Mouse (Mus musculus) gastrocnemius, postnatal 10 days (tissue): Measurements from ENCODE around the gene Ear2. TPM values are rescaled to one million over a fixed set of nuclear protein-coding genes. Genes with fewer than 3 reads are reported as not detected.
"Not testable (repeated sequence)": the region's sequence is repeated elsewhere in the genome, so short reads cannot be mapped to it uniquely, and the experiment has no call there.

Experiments
- DNase-seq: peaks from one replicate; pipeline ENCODE4 v3.0.0; 2021; ENCODE audit warnings: mixed read lengths
- long read RNA-seq, 2 experiments: library from polyadenylated mRNA; stranded (forward); transcript quantifications; one replicate each; pipeline ENCODE4 v2.0.0; 2021
- total RNA-seq, 2 experiments: library from RNA; stranded (reverse); gene quantifications; 2 replicates each; pipeline ENCODE4 v1.2.3; 2021

The Ear2 gene
- 1 to 10 TPM in 1 of 2 experiments, under 1 TPM in 1; 0.70 to 1.2 TPM for total RNA-seq
- long read RNA-seq, experiment 1, result 0 reads
- long read RNA-seq, experiment 2, partial matches to known transcripts, result 0 of 1 reads
- long read RNA-seq, experiment 2, other reads (novel, unspliced or antisense), result 0 of 1 reads

DNA sequence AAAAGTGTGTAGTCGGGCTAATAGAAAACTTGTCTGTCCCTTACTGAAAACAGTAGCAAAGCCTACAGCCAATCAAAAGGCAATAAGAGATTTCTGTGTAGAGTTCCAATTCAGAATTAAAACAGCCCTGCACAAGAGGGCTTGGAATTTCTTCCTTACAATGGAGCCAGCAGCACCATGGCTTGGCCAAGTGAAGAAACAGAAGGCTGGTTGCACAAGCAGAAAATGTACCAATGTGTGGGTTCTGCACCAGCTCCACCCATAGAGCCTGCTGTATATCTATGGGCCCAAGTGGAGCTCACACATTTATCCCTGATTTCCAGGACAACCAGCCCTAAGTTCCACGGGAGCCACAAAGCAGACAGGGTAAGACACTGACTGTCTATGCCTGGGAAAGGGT lies at the start of gene Ear2:
TSS of gene Ear2 (plus strand) at position 301 of the 400 bp plus-strand sequence.
- not testable (repeated sequence) for DNase-seq

DNA sequence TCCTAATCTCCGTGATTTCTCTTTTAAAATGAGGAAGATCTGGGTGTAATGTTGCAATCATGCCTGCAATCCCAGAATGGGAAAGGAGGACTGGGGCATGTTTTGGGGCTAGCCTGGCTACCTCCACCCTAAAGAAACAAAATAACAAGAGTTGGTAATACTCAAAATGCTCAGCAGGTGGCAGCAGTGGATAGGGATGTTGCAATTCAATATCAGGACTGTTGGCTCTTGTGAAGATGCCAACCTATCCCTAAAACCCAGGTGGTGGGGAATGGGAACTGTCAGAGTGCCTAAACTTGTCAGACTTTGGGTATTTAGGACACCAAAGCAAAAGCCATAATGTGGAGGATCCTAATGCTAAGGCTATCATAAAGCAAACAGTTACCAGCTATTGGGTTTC lies 34.6 kb upstream of the Ear2 start:
- DNase-seq, result not testable (repeated sequence)

DNA sequence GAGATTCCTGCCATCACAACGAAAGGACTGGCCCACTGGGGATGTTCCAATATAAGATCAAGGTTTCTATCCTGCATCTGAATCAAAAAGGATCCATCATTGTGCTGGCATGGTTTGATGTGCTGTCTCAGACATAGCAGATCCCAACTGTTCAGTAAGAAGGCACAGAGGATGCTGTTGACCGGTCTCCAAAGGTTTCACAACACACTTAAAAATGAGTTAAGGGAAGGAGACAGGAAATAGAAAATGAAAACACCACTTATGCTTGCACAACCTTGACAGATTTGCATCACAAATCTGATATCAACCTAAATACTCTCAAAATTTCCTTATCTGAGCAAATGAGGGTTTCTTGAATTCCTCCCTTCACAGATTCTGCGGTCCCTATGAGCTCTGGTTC lies 31.9 kb upstream of the Ear2 start:
- not testable (repeated sequence) for DNase-seq

DNA sequence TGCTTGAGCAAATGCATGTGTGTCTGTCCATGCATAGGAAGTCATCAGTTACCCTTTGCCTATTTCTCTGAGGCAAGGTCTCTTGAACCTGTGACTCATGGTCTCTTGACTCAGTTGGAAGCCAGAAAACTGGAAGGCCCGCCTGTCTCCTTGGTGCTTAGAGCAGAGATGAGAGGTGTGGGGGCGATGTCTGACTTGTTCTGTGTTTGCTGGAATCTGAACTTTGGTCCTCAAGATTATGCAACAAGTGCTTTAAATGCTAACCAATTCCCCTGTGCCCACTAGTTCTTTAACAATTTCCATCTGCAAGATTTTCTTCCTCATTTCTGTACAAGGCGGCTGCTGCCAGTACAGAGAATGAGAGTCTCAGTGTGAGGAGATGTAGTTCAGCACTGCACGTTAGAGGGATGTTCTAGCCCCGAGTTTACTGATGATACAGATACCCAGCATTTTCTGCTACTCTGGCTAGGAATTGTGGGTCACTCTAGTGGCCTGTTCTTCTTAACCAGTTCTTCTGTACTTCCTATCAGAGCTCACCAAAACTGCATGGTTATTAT lies 24.6 kb upstream of the Ear2 start:
- not testable (repeated sequence) for DNase-seq

DNA sequence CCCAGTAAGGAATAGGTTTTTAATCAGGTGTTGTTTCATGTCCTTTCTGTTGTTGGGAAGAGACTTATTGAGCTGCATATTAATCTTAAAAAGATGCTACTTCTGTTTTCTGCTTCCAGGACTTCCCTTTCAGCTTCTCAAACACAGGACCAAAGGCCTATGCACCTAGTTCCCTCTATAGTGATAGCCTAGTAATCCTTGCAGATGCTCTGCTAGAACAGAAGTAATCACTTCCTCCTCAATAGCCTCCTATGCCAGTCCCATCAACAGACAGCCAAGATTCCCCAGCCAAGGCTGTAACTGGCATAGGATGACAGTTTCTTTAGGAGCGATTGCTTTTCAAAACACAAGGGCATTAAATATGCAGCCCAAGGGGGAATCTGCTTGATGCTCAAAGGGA lies 15.9 kb upstream of the Ear2 start:
- not testable (repeated sequence) for DNase-seq

DNA sequence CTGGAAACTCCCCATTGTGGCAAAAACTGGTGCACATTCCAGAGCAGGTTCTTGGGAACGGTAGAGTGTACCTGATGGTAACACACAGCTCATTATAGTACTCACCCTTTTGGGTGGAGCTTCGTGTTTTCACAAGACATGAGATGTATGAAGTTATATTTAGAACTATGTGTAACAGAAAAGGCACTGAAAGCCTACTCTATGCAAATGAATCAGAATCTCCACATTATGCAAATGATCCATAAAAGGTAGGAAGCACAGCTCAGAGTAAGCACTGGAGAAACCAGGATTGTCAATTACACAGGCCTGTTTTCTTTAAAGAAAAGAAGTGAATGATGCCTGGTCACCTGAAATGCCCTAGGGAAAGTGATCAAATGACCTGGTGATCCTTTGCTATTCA lies 14.9 kb upstream of the Ear2 start:
- DNase-seq, result not testable (repeated sequence)

DNA sequence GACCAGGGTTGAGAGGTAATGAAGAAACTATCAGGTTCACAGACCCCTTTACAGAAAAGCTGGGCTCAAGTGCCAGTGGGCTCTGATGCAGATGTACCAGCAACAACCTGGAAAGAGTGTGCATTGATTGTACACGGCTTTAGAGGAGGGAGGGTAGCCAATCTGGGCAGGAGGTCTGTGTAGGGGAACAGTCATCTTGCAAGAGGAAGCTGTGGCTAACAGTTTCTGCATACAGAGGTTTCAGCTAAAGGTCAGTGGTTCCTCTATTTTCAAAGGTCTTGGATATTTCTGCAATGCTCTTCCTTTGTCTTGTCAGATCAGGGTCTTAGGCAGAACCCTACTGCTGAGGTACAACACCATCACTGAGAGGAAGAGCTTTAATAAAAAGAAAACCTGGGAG lies 10.9 kb upstream of the Ear2 start:
- not testable (repeated sequence) for DNase-seq

DNA sequence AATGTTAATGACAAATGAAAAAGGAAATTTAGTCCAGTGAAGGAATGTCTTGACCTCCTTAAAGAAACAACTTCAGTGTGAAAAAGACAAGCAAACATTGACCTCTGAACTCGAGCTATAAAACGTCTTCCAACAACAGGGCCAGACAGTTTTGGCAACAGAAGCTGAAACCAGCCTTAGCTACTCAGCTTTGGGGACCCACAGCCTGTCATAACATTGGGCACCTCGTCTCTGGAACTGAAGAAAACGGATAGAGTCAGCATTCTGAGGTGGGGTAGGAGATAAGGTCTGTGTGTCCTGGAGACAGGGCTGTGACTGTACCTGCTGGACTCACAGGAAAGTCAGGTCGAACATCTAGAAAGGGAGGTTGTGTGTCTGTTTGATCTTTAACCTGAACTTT lies 8.0 kb upstream of the Ear2 start:
- DNase-seq, result not testable (repeated sequence)

DNA sequence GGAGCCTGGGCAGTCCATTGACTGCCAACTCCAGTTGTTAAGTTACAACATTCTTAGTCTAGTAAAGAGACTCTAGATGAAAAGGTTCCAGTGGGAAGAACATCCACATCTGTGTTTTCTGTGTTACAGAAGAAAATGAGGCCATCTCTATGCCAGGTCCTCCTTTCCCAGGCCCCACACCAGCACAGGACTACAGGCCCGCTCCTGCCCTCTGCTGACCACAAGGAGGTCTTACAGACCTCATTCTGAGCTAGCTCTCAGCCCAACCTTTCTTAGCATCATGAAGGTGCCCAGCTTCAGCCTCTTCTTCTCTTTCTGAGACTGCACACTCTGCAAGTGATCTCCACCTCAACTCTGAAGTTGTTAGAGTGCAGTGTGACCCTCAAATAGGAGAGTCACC lies 2.4 kb upstream of the Ear2 start:
- not testable (repeated sequence) for DNase-seq

DNA sequence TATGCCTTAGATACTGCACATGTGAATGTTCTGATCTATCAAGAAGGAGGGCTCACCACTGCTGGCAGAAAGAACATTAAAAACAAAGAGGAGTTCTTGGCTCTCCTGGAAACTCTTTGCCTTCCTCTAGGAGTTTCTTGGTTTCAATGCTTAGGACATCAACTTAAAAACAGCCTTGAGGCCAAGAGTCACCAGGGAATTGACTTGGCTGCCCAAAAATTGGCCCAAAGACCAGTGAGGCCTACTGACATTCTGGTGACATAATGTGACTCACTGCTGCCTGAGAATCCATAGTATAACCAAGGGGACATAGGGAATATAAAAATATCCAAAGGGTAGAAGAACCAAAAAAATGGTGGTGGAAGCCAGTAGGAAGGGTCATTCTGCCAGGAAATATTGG lies 8.5 kb downstream of the Ear2 start:
- no peak for DNase-seq

DNA sequence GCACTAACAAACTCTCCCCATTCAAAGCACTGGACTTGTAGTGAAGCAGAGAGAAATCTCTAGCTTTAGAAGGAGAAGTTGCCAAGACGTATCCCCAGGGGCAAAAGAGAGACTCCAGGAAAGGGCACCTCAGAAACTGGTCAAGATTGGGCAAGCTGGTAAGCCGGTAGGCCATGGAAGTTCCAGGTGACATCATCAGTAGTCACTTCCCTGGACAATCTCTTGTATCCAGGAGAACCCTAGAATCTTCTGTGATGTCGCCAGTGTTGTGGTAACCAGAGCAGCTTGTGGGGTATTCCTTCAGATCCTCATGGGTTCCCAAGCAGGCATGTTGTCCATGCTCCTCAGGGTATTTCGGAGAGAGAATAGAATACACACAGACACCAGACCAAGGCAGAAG lies 21.1 kb downstream of the Ear2 start, which contains the start of gene Gm3327:
TSS of gene Gm3327 (plus strand) at position 301 of the 400 bp plus-strand sequence.
- DNase-seq, result not testable (repeated sequence)

Other genes starting within 250 kb of the Ear2 start
- under 1 TPM in 1 of 2 experiments, not detected in 1; 0.45 TPM for gene Ear1, start 227.1 kb upstream of the Ear2 start, total RNA-seq
- not detected for gene Ear10, start 179.1 kb upstream of the Ear2 start, total RNA-seq
- under 1 TPM in 1 of 2 experiments, not detected in 1; 0.14 TPM for gene Gm8113, start 177.3 kb upstream of the Ear2 start, total RNA-seq
- gene Ang5, start 145.6 kb upstream of the Ear2 start, total RNA-seq, result not detected
- not detected for gene Ang6, start 100.4 kb upstream of the Ear2 start, total RNA-seq
- gene Gm3327, start 21.2 kb downstream of the Ear2 start, total RNA-seq, result not detected
- gene Gm8212, start 95.0 kb downstream of the Ear2 start, total RNA-seq, result not detected
- not detected for gene 4930503E14Rik, start 110.6 kb downstream of the Ear2 start, total RNA-seq
- gene Gm8220, start 182.9 kb downstream of the Ear2 start, total RNA-seq, result not detected
- not detected for gene Gm5930, start 235.9 kb downstream of the Ear2 start, total RNA-seq